Mouse (Mus musculus): ENCODE measurements around the gene Sec14l1. TPM values are rescaled to one million over a fixed set of nuclear protein-coding genes. Genes with fewer than 3 reads are reported as not detected.
A peak's percentile ranks its signal among the peaks of the same experiment; 100 is the strongest.
"Not testable (repeated sequence)": the region's sequence is repeated elsewhere in the genome, so short reads cannot be mapped to it uniquely, and the experiment has no call there.

The Sec14l1 gene
- 10 to 100 TPM; 86.8 to 98.2 TPM for total RNA-seq (2021)
- long read RNA-seq, experiment 1, full-length matches to known transcripts: 61 of 86 reads
- long read RNA-seq, experiment 1, partial matches to known transcripts: 7 of 86 reads
- long read RNA-seq, experiment 1, other reads (novel, unspliced or antisense): 18 of 86 reads
- long read RNA-seq, experiment 2, full-length matches to known transcripts: 30 of 60 reads
- long read RNA-seq, experiment 2, partial matches to known transcripts: 25 of 60 reads
- long read RNA-seq, experiment 2, other reads (novel, unspliced or antisense): 5 of 60 reads

DNA sequence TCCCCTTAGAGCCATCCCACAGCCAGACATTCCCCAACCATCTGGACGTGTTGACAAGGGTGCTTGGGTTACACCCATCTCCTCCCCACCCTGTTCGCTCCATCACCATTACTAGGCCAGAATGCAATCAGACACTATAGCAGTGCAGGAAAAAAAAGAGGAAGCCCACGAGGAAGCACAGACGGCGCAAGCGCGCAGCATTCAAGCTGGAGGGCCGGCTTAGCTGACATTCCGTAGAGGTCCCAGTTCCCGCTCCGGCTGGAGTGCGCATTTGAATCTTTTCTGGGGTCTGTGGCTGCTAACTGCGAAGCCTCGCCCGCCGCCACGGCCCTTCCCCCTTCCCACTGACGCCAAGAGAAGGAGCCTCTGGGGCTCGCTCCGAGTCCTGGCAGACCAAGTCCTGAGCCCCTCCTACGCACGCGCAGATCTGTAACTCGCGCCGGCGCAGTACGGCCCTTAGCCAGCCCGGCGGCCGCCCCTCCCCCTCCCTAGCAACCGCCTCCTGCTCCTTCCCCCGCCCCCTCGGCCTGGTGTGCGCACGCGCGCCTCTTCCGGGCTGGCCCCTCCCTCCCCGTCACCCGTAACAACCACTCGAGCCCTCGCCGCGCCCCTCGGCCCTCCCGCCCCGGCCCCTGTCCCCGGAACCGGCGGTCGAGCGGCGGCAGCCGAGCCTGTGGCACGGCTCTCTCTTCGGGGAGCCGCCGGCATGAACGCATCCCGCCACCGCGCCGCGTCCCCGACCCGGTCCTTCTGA, at the start of gene Sec14l1:
Sec14l1 (plus strand) TSS at position 577 of the 754 bp plus-strand sequence.
- DNase-seq: peak; percentile 99

DNA sequence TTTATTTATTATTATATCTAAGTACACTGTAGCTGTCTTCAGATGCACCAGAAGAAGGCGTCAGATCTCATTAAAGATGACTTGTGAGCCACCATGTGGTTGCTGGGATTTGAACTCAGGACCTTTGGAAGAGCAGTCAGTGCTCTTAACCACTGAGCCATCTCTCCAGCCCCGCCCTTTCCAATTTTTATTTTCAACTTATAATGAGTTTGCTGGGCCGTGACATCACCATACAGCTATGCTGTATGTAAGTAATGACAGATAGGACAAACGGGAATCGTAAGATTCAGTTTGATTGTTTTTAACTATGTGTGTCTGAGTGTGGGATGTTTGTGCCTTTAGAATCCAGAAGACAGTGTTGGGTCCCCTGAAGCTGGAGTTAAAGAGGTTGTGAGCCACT, 49.4 kb upstream of the Sec14l1 start:
- DNase-seq: not testable (repeated sequence)

DNA sequence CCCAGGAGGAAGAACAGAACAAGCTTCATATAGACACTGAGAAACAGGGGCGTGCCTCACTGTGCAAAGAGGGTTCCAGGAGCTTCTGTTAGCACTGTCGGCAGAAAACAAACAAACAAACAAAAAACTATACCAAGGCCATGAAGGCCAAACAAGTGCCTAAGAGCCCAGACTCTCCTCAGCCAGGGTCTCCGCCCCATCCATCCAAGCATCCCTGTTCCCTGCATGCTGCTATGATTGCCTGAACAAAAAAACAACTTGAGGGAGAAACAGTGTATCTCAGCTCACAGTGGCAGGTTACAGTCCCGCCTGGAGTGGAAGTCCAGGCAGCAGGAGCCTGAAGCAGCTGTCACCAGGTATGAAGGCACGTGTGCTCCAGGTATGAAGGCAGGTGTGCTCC, 48.2 kb upstream of the Sec14l1 start:
- no peak for DNase-seq

DNA sequence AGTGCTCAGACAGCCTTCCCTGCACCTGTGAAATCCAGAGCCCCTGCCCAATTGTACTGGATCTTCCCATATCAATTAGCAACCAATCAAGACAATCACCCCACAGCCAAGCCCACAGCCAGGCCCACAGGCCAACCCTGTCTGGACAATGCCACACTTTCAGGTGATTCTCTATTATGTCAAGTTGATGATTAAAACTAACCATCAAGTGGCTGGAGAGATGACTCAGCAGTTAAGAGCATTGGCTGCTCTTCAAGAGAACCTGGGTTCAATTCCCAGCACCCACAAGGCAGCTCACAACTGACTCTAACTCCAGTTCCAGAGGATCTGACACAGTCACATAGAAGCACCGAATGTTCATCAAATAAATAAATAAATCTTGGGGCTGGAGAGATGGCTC, 46.6 kb upstream of the Sec14l1 start:
- DNase-seq: no peak

DNA sequence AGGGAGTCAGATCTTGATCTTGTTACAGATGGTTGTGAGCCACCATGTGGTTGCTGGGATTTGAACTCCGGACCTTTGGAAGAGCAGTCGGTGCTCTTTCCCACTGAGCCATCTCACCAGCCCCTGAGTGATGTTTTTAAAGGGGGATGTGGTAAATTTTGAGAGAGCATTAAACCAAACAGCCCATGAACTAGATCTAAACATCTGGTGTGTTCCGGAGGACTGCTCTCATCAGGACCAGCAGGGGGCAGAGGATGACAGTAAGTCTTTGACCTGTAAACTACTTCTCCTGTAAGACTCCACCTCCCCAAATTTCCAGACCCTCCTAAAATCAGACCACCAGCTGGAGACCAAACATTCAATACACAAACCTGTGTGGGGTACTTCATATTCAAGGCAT, 45.9 kb upstream of the Sec14l1 start:
- DNase-seq: no peak

DNA sequence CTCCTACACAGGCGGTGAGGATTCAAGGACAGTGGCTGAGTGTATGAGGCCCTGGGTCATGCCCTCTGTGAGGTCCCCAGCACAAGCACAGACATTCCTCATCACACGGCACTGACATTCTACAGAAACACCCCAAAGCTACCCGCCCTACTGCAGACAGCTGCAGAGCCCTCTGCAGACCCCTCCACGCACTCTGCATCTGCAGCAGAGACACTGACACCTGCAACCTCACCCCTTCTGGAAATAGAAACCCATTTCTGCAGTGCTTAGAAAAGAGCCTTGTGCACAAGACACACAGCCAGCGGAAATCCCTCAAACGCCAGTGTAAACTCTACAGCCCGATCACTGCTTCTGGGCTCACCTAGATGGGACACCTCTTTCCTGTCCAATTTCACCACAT, 44.3 kb upstream of the Sec14l1 start:
- no peak for DNase-seq

DNA sequence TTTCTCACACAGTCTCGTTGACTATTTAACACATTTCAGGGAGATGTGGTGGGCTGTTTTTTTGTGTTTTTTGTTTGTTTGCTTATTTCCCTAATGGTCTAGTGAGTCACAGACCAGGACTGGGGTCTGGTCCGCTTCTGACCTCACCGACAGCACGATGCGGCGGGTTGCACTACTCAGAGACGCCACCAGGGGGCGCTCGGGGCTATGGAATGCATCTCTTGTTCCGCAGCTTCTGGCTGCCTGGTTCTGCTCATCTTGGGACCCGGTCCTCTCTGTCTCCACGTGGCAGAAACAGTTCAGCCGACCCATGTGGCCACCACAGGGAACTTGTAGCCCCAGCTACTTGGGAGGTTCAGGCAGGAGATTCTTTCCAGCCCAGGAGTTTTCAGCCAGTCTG, 42.8 kb upstream of the Sec14l1 start:
- peak; percentile 71 to 93 for DNase-seq

DNA sequence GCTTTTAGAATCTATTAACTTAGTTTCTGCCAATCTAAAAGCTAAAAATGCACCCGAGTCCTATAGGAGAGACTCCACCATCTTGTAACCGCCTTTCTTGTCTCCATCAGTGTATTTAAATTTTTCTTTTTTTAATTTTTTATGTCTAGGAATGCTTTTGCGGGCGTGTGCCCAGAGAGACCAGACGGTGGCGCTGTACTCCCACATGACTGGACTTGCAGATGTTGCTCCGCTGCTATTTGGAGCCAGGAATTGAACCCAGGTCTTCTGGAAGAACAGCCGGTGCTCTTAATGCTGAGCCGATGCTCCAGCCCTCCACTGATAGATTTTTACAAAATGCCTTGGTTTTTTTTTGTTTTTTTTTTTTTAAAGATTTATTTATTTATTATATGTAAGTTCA, 41.5 kb upstream of the Sec14l1 start:
- DNase-seq: no peak

DNA sequence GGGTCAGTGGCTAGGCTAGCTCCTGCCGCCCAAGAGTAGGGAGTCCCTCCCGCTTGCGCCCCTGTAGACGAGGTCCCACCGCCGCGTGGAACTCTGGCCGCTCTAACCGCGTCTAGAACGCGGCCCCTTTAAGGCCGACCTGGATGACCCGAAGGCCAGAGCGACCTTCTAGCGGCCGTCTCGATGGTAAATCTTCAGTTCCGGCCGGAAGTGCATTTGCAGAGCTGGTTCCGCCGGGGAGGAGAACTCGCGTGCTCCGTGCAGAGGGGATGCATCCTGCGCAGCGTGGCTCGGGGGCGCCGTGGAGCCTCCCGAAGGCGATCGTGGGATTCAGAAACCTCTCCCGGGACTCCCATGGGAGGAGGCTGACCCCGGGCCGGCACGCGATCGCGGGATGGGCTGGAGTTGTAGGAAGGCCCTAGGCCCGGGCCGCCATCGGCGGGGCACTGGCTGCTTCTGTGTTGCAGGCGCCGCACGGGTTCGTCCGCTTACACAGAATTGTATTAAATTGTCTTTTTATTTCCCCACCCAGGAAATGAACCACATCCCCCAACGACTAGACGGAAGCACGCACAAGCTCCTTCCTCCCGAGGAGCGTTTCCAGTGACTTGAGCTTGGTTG, 38.3 kb upstream of the Sec14l1 start:
- peak; percentile 93 for DNase-seq

DNA sequence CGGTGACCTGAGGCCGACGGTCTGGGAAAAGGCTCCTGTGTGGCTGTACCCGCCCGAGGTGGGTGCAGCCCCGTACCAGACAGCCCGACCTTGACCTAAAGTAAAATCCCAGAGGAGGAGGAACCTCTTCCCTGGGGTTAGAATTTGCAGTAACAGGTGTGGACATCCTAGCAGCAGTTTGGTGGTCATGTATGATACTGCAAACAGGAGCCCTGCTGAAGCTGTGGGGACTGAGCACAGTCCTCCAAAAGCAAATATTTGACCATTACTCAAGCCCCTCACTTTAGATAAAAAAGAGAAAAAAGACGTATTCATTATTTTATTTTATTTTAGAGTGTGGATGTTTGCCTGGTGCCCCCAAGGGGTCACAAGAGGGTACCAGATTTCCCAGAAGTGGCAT, 37.7 kb upstream of the Sec14l1 start:
- DNase-seq: no peak

DNA sequence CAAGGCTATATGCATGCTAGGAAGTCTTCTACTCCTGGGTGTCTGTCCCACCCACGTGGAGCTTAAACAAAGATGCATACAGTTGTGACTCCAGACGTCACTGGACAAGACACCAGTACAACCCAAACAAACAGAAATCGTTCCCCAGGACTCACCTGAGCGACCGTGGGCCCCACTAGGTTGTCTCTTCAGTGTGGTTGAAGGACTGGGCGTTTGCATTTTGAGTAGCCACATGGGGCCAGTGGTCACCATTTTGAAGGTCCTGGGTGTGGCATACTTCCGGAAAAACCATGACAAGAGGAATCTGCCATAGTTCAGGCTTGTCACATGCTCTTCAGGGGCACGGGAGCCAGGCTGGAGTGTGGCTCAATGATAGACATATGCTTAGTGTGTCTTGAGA, 37.1 kb upstream of the Sec14l1 start:
- no peak for DNase-seq

DNA sequence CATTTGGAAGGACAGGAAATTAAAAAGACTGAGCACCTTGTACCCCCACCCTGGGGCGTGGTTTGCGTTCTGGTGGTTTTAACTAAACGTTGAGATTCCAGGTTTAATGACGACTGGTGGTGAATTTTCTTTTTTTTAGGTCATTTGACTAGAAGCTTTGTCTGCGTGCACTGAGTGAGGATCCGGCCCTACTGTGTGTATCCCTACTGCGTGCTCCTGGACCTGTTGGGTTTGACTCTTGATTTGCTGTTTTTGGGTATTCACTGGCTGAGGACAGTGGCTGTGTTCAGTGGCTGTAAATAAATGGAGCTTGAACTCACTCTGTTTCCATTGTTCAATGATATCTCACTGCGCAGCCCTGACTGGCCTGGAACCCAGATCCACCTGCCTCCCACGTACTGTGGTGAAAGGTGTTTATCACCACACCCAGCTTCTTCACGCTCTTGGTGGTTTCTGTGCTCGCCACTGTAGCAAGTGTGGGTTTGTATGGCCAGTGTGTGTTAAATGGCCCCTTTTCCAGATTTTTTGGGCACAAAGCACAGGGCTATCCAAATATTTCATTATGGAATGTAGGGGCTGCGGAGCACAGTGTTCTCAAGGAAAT, 36.2 kb upstream of the Sec14l1 start:
- no peak for DNase-seq

DNA sequence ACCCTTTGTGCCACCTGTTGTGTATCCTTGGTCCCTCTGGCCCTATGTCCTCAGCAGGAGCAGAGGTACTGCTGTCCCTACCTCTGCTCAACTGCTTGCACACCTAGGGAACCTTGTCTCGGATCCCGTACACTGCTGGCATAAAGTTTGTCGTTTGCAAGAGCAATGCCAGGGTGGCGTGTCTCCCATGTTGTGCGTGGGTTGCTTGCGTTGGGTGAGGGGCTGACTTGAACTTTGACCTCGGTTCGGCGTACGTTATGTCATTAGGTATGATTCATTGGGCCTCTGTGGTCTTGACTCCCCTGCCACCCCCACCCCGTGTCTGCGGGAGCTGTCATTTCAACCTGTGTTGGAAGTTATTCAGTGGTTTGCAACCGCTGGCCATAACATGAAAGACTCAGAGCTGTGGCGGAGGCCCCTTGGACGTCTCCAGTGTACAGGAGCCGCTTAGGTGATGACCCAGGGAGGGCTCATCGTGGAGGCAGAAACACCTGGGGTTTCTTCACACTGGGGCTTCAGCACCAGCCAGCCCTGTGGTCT, 35.2 kb upstream of the Sec14l1 start:
- no peak for DNase-seq

DNA sequence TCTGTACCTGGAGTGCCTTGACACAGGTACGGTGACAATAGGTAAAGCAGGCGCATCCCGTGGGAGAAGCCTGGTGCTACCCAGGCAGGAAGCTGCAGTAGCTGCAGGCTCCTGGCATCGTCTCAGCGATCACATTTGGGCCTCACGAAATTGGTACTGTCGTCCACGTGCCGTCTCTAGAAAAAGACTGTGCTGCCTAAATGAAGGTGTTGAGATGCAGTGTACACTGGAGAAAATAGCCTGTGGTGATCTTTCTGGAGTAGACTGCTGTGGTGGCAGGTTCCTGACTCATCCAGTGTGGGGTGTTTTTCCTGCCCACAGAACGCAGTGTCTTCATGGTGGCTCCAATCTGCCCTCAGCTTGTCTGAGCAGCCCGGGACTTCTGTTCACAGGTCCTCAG, 34.8 kb upstream of the Sec14l1 start:
- no peak for DNase-seq

DNA sequence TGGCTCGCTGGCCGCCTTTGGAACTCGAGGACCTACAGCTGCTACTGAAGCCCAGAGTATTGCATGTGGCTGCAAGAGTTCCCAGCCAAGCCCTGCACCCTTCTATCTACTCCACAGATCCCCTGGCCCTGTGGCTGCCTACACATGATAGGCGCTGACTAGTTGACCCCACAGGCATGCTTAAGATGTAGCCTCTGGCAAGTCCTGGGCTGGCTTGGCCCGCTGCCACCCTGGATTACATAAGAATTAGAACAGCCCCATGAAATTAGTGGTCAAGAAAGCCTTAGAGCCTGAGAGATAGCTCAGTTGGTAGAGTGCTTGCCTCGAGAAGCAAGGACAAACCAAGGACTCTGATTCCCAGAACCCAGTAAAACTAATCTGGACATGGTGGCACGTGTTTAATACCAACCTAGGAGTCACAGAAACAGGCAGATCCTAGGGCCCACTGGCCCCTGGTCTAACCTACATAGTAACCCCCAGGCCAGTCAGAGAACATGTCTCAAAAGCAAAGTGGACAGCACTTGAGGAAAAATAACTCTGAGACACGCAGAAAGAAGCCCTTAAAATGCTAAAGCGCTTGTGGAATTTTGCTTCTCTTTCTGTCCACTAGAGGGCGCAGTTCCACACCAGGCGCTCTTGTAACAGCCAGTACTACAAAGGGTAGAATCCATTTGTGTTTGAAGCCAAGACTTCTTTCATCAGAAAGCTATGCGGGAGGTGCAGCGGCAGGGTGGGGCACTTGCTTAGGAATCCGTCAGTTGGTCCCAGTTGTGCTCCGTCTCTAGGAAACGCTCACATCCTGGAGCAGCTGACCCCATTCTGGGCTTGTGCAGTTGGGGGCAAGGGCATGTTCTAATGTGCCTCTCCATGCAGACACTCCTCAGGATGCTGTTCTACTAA, 33.6 kb upstream of the Sec14l1 start:
- DNase-seq: peak; percentile 89 to 95

DNA sequence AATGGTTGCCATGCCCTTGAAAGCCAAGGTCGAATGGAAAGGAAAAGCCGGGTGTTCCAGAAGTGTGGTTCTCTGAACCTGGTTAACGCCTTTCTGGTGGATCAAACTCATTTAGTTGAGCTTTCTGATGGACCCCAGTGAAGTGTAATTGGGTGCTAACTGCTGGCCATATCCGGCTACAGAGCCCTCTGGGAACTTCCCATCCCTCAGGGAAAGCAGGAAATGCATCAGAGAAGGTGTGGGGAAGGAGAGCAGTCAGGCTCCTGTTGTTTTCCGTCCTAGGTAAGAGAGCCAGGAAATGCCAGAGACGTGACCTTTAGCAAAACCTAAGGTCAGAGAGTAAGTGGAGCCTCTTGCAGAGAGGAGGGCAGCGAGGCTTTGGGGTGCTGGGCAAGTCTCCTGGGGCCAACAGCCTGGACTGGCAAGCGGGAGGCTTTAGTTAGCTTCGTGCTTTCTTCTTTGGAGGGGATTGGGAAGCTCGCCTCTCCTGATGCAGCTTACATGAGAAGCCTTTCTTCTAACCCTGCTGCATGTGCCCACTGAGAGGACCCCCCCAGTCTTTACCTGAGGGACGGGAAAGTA, 32.5 kb upstream of the Sec14l1 start:
- peak; percentile 57 to 65 for DNase-seq

DNA sequence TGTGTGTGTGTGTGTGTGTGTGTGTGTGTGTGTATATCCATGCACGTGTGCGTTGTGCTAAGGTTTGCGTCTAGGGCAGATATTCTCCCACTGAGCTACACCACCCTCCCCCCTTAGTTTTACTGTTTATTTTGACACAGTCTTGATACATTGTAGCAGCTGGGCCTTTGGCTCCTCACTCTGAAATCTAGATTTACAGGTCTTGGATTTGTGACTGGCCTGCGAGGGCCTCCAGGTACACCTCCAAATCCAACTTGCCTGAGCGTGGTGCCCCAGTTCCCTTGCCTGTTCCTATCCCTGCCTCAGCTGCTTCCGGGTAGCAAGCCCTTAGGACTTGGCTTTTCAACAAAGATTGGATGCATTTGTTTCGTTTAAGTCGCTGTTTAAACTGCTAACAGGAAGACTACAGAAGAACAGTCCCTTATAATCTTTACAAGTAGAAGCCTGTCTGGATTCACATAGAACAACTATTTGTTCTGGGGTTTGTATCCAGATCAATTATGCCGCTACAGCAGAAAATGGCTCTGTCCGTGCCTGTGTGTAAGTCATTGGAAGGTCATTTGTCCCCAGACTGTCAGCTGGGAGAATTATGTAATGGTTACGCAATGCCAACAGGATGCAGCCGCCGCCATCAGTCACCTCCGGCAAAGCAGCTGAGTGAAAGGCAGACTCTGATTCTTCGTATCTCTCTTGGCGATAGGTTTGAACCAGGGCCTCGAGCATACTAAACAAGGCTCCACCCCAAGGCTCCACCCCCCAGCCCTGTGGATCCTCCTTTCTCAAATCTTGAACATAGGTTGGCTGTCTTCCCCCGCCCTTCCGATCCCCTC, 31.7 kb upstream of the Sec14l1 start:
- peak; percentile 83 to 90 for DNase-seq

DNA sequence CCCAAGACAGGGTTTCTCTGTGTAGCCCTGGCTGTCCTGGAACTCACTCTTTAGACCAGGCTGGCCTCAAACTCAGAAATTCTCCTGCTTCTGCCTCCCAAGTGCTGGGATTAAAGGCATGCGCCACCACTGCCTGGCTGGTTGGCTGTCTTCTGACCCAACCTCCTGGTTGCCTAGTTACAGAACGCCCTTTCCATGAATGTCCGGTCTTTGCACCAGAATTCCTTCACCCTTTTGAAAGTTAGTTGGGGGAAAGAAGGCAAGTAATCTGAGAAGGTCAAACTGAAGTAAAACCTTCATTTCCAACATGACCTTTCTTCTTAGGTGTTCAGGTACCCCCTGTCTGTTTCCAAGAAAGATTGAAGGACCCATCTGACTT, 31.1 kb upstream of the Sec14l1 start:
- not testable (repeated sequence) for DNase-seq

DNA sequence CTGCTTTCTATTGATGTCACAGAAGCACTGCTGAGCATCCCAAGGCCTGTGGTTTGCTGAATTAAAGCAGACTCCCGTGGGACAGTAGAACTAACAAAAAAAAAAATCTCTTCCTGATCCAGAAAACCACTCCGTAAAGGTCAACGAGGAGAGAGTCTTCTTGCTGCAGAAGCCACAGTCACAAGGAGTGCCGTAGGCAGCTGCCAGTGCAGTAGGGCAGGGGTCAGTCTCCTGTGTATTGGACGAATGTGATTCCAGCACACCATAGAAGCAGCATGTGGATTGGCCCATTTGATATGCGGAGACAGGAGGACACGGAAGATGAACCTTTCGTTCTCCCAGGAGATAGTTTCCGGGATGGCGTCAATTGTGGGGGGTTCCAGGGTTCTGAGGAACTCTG, 28.8 kb upstream of the Sec14l1 start:
- no peak for DNase-seq

DNA sequence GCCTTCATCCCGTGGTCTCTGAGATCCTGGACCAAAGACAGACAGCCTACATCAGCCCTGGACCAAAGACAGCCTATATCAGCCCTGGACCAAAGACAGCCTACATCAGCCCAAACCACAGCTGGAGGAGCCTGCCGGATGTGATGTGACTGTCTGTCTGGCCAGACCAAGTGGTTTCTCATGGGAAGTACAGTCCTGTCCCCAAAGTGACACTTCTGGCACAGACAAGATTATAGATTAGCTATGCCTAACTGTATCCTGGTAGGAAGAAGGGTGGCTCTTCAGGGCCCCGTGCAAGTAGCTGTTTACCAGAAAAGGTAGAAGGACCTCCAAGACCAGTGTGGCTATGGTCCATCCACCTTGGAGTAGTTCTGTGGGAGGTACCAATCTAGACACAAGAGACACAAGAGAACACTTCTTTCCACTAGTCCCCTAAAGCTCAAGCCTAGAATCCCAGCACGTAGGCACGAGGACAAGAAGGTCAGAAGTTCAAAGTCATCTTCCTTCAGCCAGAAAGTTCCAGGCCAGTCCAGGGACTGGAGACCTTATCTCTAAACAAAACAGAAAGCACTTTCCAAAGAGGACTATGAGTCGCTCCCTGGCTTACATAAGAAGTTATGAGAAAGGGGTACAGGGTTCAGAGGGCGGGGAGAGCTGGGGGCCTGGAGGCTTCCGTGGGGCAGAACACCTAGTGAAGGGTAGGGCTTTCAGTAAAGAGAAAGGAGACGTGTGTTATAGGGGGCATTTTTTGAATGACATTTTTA, 27.8 kb upstream of the Sec14l1 start:
- peak; percentile 66 to 81 for DNase-seq

Measured in heart, adult 18-20 months (tissue).